Mouse (Mus musculus) B cell, adult 2 months (primary cell): ENCODE data around the gene Tnfaip2.

Experiments
- DNase-seq, 2 experiments: peaks; one replicate each; pipeline ENCODE4 v3.0.0; 2022

Tnfaip2 gene

GRCm38 (mm10) chr12:111442309-111443010 is at the start of gene Tnfaip2:
TSS of gene Tnfaip2 (plus strand) at chr12:111442469.
- DNase-seq: peak; percentile 27 to 44

GRCm38 (mm10) chr12:111394008-111394407 is 48.3 kb upstream of the Tnfaip2 start:
- no peak for DNase-seq

DNA sequence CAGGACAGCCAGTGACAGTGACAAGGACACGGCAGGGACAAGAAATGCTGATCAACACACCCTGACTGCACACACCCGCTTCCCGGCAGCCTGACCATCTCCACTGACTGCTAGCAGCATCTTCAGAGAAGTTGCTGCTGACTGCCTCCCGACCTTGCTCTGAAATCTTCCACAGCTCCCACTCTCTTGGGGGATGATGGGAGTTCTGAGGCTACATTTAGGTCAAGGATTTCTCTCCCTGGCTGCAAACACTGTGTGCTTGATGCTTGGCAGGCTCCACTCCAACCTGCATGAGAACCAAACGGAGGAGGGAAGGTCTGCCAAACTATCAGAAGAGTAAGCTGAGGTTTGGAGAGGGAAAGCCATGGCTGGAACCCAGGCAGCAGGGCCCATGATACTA is 45.3 kb upstream of the Tnfaip2 start:
- DNase-seq: no peak

DNA sequence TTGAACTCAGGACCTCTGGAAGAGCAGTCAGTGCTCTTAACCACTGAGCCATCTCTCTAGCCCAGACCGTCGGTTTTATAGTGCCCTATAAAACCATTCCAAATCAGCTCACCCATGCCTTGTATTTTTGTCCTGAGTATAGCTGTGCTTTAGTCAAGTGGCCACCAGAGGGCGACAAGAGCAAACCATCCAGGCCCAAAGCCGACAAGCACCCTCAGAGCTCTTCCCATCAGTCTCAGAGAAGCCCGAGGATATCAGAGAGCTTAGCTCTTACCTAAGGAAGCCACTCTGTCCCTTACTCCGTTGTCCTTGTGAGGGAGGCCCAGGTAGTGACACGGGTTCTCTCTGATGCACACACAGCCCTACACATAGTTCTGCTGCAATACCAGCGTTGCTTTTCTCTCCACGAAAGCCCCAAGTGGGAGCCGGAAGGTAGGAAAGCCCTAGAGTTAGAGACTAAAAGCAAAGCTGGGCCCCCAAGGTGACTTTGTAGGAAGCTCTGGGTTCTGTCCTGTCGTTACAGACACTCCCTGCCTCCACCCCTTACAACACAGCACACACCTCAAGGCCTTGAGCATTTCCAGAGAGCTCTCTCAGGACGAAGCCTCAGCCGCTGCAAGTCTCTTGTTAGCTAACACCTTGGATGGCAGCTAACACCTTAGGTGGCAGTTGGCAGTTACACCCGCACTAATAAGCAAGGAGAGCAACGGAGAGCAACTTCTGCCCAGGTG is 40.6 kb upstream of the Tnfaip2 start:
- peak; percentile 61 to 65 for DNase-seq

- no peak for DNase-seq
Measured at GRCm38 (mm10) chr12:111404880-111405279, 37.4 kb upstream of the Tnfaip2 start.

- no peak for DNase-seq
Measured at GRCm38 (mm10) chr12:111406622-111407021, 35.6 kb upstream of the Tnfaip2 start, which contains the start of gene Lbhd2. TSS of gene Lbhd2 (plus strand) at chr12:111406809.

- no peak for DNase-seq
Measured at GRCm38 (mm10) chr12:111409583-111409982, 32.7 kb upstream of the Tnfaip2 start.

- no peak for DNase-seq
Measured at GRCm38 (mm10) chr12:111411631-111412355, 30.5 kb upstream of the Tnfaip2 start.

DNA sequence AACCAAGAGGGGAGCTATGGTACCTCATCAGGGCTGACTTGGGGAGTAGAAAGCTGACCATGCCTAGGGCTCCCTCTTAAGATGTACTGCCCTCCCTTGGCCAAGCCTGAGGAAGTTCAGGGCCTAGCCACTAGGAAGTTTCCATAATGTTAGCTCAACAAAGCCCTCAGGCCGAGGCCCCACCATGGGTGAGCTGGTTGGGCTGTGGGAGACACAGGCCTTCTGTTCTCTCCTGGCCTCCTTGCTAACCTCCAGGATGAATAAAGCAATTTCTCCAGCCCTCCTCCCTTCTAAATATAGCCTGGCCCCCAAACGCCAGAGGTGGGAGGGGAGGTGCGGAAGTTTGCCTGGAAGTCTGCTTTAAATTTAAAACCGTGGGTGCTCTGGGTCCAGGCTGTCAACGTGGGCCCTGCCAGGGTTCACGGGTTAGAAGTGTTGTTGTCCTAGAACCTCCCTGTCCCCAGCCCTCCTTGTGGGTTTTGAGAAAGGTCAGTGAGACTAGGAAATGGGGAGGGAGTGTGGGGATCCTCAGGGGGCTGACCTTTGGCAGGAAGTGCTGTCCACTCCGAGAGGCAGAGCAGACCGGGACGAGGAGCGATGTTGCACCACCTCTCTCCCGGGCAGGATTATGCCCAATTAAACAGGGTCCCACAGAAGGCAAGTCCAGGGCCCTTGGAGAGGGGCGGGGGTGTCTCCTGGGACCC is 29.5 kb upstream of the Tnfaip2 start:
- no peak for DNase-seq

DNA sequence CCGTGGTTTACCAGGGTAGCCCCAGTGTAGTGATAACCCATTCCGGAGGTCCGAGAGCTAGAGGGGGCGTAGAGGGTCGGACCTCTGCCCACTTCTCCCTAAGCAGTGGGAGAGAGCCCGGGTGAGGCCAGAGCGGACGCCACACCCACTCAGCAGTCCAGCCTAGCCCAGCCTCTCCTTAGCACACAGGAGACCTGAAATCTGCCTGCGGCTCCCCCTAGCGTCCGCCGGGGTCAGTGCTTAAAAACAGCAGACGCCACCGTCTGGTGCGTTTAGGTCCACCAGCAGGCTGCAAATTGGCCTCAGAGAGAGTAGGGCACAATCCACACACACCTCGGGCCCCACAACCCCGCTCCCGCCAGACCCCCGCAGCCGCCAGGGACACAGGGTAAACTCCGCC is 29.0 kb upstream of the Tnfaip2 start:
- peak; percentile 79 to 81 for DNase-seq

DNA sequence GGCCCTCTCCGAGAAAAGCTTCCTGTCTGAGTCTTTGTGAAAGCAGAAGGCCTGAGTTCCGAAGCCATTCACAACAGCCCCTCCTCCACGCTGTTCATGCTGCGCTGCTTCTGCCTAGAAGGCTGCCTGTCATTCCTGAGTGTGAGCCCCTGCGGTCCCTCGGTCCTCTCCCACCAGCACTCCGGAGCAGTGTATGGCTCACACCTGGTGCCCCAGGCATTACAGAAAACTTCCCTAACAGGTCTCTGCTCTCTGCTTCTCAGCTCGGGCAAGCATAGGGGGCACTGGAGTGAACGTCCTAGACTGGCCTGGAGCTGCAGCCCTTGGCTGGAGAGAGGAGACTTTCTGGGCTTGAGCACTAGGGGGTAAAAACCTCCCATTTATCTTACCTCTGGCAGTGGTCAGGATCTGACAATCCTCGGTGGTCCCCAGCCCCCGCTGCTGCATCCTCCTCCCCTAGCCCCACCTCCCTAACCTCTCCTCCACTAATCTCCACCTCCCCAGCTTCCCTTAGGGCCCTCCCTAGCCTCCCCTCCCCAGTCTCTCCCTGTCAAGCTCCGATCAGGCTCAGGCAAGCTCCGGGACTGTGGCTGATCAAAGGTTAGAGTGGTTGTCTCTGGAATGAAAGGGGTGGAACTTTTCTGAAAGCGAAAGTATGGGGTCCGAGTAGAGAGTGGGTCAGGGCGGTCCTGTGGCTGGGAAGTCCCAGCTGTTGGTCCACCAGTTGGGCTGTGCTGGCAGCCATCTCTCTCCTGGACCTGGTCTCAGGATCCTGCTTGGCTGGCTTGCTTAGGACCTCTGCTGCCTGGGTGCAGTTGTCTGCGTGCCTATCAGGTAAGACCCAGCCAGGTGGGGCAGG is 25.1 kb upstream of the Tnfaip2 start, which contains the start of gene Exoc3l4:
TSS of gene Exoc3l4 (plus strand) at position 97 of the 859 bp plus-strand sequence.
- DNase-seq: no peak

DNA sequence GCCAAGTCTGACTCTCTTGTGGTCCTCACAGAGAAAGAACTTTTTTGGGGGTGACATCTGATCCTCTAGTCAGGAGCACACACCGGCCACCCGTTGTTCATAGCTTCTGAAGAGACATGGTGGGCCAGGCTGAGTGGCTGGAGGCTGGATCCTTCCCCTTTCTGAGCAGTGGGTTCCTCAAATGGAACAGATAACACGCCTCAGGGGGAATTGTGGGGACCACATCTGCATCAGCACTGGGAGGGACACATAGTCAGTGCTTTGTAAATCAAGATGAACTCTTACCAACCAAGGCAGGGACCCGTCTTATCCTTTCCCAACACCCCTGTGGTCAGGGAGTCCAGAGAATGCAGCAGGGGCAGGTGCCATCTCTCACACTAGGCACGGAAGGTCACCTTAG is 22.4 kb upstream of the Tnfaip2 start:
- DNase-seq: no peak

- no peak for DNase-seq
Measured at GRCm38 (mm10) chr12:111420946-111421709, 21.1 kb upstream of the Tnfaip2 start.

DNA sequence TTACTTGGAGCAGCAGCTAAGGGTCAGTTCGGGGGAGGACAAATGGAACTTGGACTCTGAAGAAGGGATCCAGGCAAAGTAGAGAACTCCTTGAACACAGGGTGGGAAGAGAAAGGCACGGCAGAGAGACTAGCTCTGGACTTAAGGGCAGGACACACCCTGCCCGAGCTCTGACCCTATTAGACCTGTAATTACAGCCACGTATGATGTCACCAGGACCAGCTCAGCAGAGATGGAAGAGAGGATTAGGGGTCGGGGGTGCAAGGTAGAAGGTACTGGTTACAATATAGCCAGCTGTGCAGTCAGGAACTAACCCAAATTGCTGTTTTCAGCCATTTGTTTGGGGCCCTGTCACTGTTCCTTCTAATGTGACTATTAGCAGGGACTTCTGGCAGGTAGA is 19.4 kb upstream of the Tnfaip2 start:
- DNase-seq: no peak

GRCm38 (mm10) chr12:111423570-111424129 is 18.6 kb upstream of the Tnfaip2 start:
- DNase-seq: no peak

- no peak for DNase-seq
Measured at GRCm38 (mm10) chr12:111424547-111424946, 17.7 kb upstream of the Tnfaip2 start.

- peak; percentile 28 to 42 for DNase-seq
Measured at GRCm38 (mm10) chr12:111425258-111425657, 17.0 kb upstream of the Tnfaip2 start.

DNA sequence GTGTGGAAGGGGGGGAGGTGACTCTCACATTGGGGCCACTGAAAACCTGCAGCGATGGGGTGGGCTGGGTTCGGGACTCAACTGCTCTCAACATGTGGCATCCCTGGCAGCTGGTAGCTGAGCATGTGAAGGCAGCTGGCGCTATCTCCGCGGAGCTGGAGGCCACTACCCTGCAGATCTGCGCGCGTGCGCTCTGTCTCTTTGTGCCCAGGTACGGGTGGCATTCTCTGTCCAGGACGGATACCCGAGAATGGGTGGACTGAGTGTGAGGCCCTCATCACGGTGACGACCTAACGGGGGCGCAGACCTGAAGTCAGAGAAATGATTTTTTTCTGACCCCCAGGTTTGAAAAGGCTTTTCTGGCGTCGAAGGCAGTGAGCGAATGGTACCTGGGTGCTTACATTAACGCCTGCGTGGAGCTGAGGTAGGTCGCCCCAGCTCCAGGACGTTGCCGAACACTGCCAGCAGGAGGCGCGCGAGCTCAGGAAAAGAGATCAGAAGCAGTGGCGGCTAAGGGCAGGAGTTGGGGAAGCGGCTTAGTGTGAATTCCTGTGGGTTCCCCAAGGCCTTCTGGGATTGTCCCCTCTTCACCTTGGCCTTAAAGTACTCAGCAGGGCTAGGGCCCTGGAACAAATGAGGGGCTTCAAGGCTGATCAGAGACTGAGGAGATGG is 16.3 kb upstream of the Tnfaip2 start:
- peak; percentile 81 for DNase-seq

DNA sequence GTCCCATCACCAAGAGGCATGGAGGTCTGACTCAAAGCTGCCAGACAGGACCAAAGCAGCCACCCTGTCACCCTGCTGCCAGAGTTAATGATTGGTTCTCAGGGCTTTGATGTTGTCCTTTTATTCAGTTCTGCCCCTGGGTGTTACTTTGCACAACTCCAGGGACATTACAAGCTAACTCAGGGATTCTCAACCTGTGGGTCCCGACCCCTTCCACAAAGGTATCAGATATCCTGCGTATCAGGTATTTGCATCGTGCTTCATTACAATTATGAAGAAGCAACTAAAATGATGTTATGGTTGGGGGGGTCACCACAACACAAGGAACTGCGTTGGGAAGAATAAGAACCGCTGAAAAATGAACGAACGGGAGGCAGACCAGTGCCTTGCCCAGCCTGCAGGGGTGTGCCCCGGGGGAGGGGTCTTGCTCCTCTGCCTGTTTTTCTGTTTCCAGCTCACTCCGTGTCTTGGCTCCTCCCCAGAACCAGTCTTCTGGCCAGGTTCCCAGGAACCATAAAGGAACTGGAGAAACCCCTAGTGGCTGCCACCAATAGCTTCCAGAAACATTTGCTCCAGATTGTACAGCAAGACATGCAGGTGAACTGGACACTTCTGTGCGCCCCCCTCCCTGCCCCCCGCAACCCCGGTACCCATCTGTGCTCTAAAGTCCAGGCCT is 14.7 kb upstream of the Tnfaip2 start:
- DNase-seq: no peak

- no peak for DNase-seq
Measured at GRCm38 (mm10) chr12:111428364-111428763, 13.9 kb upstream of the Tnfaip2 start.
